Mouse (Mus musculus) ovary, postnatal 36 days (tissue): ENCODE results near the gene Gm10663.
A peak's percentile ranks its signal among the peaks of the same experiment; 100 is the strongest.

Experiments
- DNase-seq: peaks from one replicate; pipeline ENCODE4 v3.0.0; 2022; ENCODE audit warnings: low spot score, mixed read lengths

The Gm10663 gene

GRCm38 (mm10) chr8:65087711-65088110, 12.9 kb downstream of the Gm10663 start:
- peak; percentile 26 for DNase-seq

GRCm38 (mm10) chr8:65088120-65088519, 13.3 kb downstream of the Gm10663 start:
- no peak for DNase-seq

- no peak for DNase-seq
Measured at GRCm38 (mm10) chr8:65089781-65090180, 14.9 kb downstream of the Gm10663 start.

- DNase-seq: no peak
Measured at GRCm38 (mm10) chr8:65097760-65098415, 23.1 kb downstream of the Gm10663 start.

GRCm38 (mm10) chr8:65099735-65100134, 24.9 kb downstream of the Gm10663 start:
- DNase-seq: no peak

- DNase-seq: no peak
Measured at GRCm38 (mm10) chr8:65103632-65104031, 28.8 kb downstream of the Gm10663 start.

- no peak for DNase-seq
Measured at GRCm38 (mm10) chr8:65104041-65104440, 29.2 kb downstream of the Gm10663 start.

GRCm38 (mm10) chr8:65107936-65108718, 33.3 kb downstream of the Gm10663 start:
- no peak for DNase-seq

- DNase-seq: no peak
Measured at GRCm38 (mm10) chr8:65108936-65109335, 34.1 kb downstream of the Gm10663 start.

GRCm38 (mm10) chr8:65110285-65110691, 35.5 kb downstream of the Gm10663 start:
- DNase-seq: peak; percentile 68

GRCm38 (mm10) chr8:65112092-65112491, 37.3 kb downstream of the Gm10663 start:
- no peak for DNase-seq

- DNase-seq: no peak
Measured at GRCm38 (mm10) chr8:65126014-65126413, 51.2 kb downstream of the Gm10663 start.

- no peak for DNase-seq
Measured at GRCm38 (mm10) chr8:65126454-65126853, 51.6 kb downstream of the Gm10663 start.
